Mouse (Mus musculus) CH12.LX (cell line): Measurements from ENCODE around the gene Prmt1.

Experiments used
- CTCF ChIP-seq, 2 experiments: IDR thresholded peaks in 1 of 2; conservative IDR thresholded peaks in 1 of 2; 2 replicates each; pipeline ENCODE4 v1.5.1; 2011 to 2012; ENCODE audit warnings: low read depth in 2 of 2, low read length in 2 of 2, improper control_type of control experiment in 1 of 2, inconsistent platforms in 1 of 2, mild to moderate bottlenecking in 1 of 2, moderate library complexity in 1 of 2
- ELF1 ChIP-seq: IDR thresholded peaks from 2 replicates; pipeline ENCODE4 v1.6.1; 2014; ENCODE audit warnings: low read depth, mild to moderate bottlenecking, inconsistent platforms, low read length, improper control_type of control experiment
- EP300 ChIP-seq: IDR thresholded peaks from 2 replicates; pipeline ENCODE4 v1.6.1; 2011; ENCODE audit warnings: low read length, improper control_type of control experiment
- GABPA ChIP-seq: IDR thresholded peaks from 2 replicates; pipeline ENCODE4 v1.6.1; 2012; ENCODE audit warnings: low read depth, low read length, improper control_type of control experiment, inconsistent platforms; ENCODE audit not compliant: insufficient replicate concordance
- JUND ChIP-seq: conservative IDR thresholded peaks from 2 replicates; pipeline ENCODE4 v1.6.1; 2011; ENCODE audit warnings: low read depth, low read length, improper control_type of control experiment
- MXI1 ChIP-seq: IDR thresholded peaks from 2 replicates; pipeline ENCODE4 v1.6.1; 2011; ENCODE audit warnings: mild to moderate bottlenecking, low read depth, low read length, improper control_type of control experiment
- PAX5 ChIP-seq: IDR thresholded peaks from 2 replicates; pipeline ENCODE4 v1.6.1; 2012; ENCODE audit warnings: low read length, inconsistent platforms, mixed read lengths
- POLR2A ChIP-seq: IDR thresholded peaks from 2 replicates; pipeline ENCODE4 v1.6.1; 2011; ENCODE audit warnings: low read depth, mild to moderate bottlenecking, improper control_type of control experiment, low read length
- RAD21 ChIP-seq: IDR thresholded peaks from 2 replicates; pipeline ENCODE4 v1.6.1; 2011; ENCODE audit warnings: low read depth, mild to moderate bottlenecking, low read length, improper control_type of control experiment, moderate library complexity
- TBP ChIP-seq: conservative IDR thresholded peaks from 2 replicates; pipeline ENCODE4 v1.6.1; 2011; ENCODE audit warnings: low read depth, low read length, improper control_type of control experiment
- UBTF ChIP-seq: IDR thresholded peaks from 2 replicates; pipeline ENCODE4 v1.6.1; 2012; ENCODE audit warnings: low read depth, mild to moderate bottlenecking, inconsistent platforms, low read length, improper control_type of control experiment, moderate library complexity
- USF1 ChIP-seq: IDR thresholded peaks from 2 replicates; pipeline ENCODE4 v1.6.1; 2014; ENCODE audit warnings: low read depth, mild to moderate bottlenecking, inconsistent platforms, low read length, improper control_type of control experiment
- ZMIZ1 ChIP-seq: IDR thresholded peaks from 2 replicates; pipeline ENCODE4 v1.6.1; 2012; ENCODE audit warnings: low read depth, mild to moderate bottlenecking, inconsistent platforms, low read length, improper control_type of control experiment
- ZNF384 ChIP-seq: IDR thresholded peaks from 2 replicates; pipeline ENCODE4 v1.6.1; 2012; ENCODE audit warnings: low read depth, low read length, improper control_type of control experiment, inconsistent platforms

GRCm38 (mm10) chr7:44956266-44956665, 30.1 kb downstream of the Prmt1 start:
- TF ChIP-seq CTCF (conservative IDR thresholded peaks at IDR 0.05 in 1 of 2, IDR thresholded peaks at IDR 0.05 in 1 of 2; ENCODE audit: low read depth in 2 of 2, low read length in 2 of 2) = no peak
- no peak for TF ChIP-seq ZMIZ1
- no peak for TF ChIP-seq ELF1
- no peak for TF ChIP-seq USF1
- no peak for TF ChIP-seq PAX5
- TF ChIP-seq EP300 = no peak
- no peak for TF ChIP-seq ZNF384
- no peak for TF ChIP-seq MXI1
- TF ChIP-seq RAD21 = no peak
- no peak for TF ChIP-seq JUND
- no peak for TF ChIP-seq POLR2A
- TF ChIP-seq TBP = no peak
- TF ChIP-seq UBTF = no peak
- no peak for TF ChIP-seq GABPA
